Mouse (Mus musculus): ENCODE measurements around the gene Pld4. TPM values are rescaled to one million over a fixed set of nuclear protein-coding genes. Genes with fewer than 3 reads are reported as not detected.
A peak's percentile ranks its signal among the peaks of the same experiment; 100 is the strongest.

Gene Pld4
- polyA plus RNA-seq, 2 experiments: 13.3 to 14.7 TPM

DNA sequence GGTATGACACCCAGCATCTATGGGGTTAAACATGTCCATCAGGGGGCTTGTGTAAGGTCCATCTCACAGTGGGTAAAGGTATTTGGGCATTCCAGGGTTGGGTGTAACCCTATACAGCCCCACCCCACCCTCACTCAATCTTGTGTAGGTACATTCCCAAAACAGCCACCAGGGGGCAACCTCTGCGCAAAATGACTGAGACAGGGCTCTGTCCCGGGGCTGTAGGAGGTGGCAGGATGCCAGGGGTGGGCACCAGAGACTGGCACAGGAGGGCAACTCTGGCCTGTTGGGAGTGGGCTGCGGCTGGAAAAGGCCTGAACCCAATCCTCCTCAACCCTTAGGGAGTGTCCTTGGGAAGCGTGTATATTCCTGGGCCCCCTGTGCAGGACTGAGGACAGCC is 40.0 kb downstream of the Pld4 start:
- 7% methylated on average over 4 of the region's 4 CpGs for WGBS (ENCODE audit: insufficient replicate concordance)
- TF ChIP-seq EP300 (IDR thresholded peaks at IDR 0.05; ENCODE audit: low read depth): no peak
- TF ChIP-seq CTCF (IDR thresholded peaks at IDR 0.05; ENCODE audit: low read depth): peak; percentile 91
- no peak overlapping the region for H3K9ac ChIP-seq (replicated peaks)
- no peak overlapping the region for H3K4me3 ChIP-seq (ENCODE audit: insufficient read depth in 1 of 2, low read depth in 2 of 2, low read length in 2 of 2)
- no peaks in the 10 kb centered on the region for H3K36me3 ChIP-seq (replicated peaks; ENCODE audit: control insufficient read depth, insufficient read depth, low read depth)
- ATAC-seq (ENCODE audit: insufficient read depth) (peak; percentile 34), DNase-seq (ENCODE audit: low read depth in 3 of 3, low spot score in 3 of 3) (peak; percentile 18 to 41 (median 26))
- no peak overlapping the region for H3K27ac ChIP-seq
- H3K4me1 ChIP-seq (replicated peaks; ENCODE audit: control insufficient read depth in 2 of 2, insufficient read depth in 2 of 2, low read length in 1 of 2): no peaks in the 10 kb centered on the region
- H3K9me3 ChIP-seq (ENCODE audit: control insufficient read depth, low read length): no peaks in the 10 kb centered on the region
- H3K4me2 ChIP-seq (ENCODE audit: low read depth): no peak overlapping the region
- peaks cover 27% of the 10 kb centered on the region for H3K27me3 ChIP-seq (ENCODE audit: control insufficient read depth, insufficient read depth, low read length)

DNA sequence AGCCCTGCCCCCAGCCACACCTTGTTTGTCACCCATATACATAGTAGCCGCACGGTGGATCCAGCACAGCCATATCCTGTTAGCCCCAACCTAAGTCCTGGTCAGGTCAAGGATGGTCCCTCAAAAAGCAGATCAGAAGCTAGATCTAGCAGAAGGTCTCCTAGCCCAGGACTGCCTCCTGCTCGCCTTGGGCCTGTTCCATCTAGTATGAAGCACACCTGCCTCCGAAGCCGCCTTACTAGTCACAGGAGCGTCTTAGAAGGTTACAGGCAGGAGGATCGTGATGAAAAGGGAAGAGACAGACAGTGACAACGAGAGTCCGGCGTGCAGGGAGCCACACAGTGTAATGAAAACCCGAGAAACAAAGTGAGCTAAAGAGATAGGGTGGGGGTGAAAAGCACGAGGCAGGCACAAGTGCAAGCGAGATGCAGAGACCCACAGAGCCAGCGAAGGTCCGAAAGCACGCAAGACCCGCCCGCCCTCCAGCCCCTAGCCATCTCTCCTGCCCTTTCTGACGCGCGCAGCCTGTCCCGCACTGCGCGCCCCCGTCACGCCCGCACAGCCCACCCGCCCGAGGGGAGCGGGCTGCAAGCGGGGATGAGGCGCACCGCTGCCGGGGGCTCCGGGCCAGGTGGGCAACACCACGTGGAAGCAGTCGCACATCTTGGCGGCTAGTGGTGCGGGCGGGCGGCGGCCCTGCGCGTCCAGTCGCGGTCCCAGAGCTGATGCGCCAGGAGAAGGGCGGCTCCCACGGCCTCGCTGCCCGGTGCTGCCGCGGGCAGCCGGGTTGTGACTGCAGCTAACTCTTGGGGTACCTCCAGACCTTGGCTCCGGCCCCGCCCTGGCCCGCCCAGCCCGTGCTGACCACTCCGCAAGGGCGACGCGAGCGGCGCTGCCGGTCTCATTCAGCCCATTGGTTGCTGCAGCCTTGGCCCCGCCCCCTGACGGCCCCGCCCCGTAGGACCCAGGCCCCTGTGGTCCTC is 41.7 kb downstream of the Pld4 start, which contains the start of gene Ahnak2:
TSS of gene Ahnak2 (minus strand) at position 794 of the 983 bp plus-strand sequence.
- 3% methylated on average over 56 of the region's 69 CpGs for WGBS (ENCODE audit: insufficient replicate concordance)
- Histone ChIP-seq H3K27ac (no peak within 1 kb of the TSS), H3K27me3 (ENCODE audit: control insufficient read depth, insufficient read depth, low read length) (peaks cover 27% of the 10 kb centered on the region), H3K9ac (replicated peaks) (no peak within 1 kb of the TSS), H3K4me1 (replicated peaks; ENCODE audit: control insufficient read depth in 2 of 2, insufficient read depth in 2 of 2, low read length in 1 of 2) (no peaks in the 10 kb centered on the region), H3K4me2 (ENCODE audit: low read depth) (peak within 1 kb of the TSS; percentile 65), H3K4me3 (ENCODE audit: insufficient read depth in 1 of 2, low read depth in 2 of 2, low read length in 2 of 2) (peak within 1 kb of the TSS in 1 of 2 experiments; percentile 44; a peak in 2 of 4 replicates), H3K36me3 (replicated peaks; ENCODE audit: control insufficient read depth, insufficient read depth, low read depth) (no peaks in the 10 kb centered on the region), H3K9me3 (ENCODE audit: control insufficient read depth, low read length) (no peaks in the 10 kb centered on the region)
- TF ChIP-seq CTCF (IDR thresholded peaks at IDR 0.05; ENCODE audit: low read depth) (no peak), EP300 (IDR thresholded peaks at IDR 0.05; ENCODE audit: low read depth) (no peak)
- no peak for DNase-seq (ENCODE audit: low read depth in 3 of 3, low spot score in 3 of 3)
- no peak for ATAC-seq (ENCODE audit: insufficient read depth)

DNA sequence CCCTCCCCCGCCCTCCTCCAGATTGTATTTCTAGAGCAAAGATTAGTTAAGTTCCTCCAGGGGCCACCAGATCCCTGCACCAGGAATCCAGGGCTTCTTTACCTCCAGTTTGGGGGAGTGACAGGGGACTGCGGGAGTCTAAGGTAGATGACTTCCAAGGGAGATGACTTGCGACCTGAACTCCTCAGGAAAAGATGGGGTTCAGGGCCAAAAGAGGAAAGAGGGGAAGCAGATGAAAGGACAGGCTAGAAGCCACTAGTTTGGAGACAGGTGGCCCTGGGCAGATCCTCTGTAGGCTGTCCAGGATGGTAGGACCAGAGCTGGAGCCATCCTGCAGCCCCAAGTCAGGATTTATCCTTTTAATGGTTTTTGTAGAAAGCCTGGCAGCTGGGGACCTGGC is 42.5 kb downstream of the Pld4 start:
- ATAC-seq (ENCODE audit: insufficient read depth) (no peak), DNase-seq (ENCODE audit: low read depth in 3 of 3, low spot score in 3 of 3) (no peak)
- Histone ChIP-seq H3K4me1 (replicated peaks; ENCODE audit: control insufficient read depth in 2 of 2, insufficient read depth in 2 of 2, low read length in 1 of 2) (no peaks in the 10 kb centered on the region), H3K27me3 (ENCODE audit: control insufficient read depth, insufficient read depth, low read length) (peaks cover 27% of the 10 kb centered on the region), H3K4me2 (ENCODE audit: low read depth) (no peak overlapping the region), H3K9me3 (ENCODE audit: control insufficient read depth, low read length) (no peaks in the 10 kb centered on the region), H3K27ac (no peak overlapping the region), H3K9ac (replicated peaks) (no peak overlapping the region), H3K4me3 (ENCODE audit: insufficient read depth in 1 of 2, low read depth in 2 of 2, low read length in 2 of 2) (no peak overlapping the region), H3K36me3 (replicated peaks; ENCODE audit: control insufficient read depth, insufficient read depth, low read depth) (no peaks in the 10 kb centered on the region)
- WGBS (ENCODE audit: insufficient replicate concordance): 25% methylated on average over 3 of the region's 3 CpGs
- no peak for TF ChIP-seq EP300 (IDR thresholded peaks at IDR 0.05; ENCODE audit: low read depth)
- no peak for TF ChIP-seq CTCF (IDR thresholded peaks at IDR 0.05; ENCODE audit: low read depth)

DNA sequence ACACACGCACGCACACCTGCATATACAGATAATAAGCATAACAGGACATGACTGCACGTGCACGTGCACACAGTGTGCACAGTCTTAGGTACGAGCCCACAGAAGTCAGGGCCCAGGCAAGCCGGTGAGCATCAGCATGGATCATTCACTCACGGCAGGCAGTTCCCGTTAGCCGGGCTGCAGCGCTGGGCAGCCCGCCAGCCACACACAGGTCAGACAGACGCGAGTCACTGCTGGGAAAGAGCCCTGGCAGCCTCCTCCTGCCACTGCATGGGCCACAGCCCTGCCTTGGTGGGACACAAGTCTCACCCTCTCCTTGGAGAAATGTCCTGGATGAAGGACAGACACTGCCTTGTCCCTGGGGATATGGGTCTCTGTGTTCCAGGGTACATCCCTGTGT is 43.6 kb downstream of the Pld4 start:
- ATAC-seq (ENCODE audit: insufficient read depth) (no peak), DNase-seq (ENCODE audit: low read depth in 3 of 3, low spot score in 3 of 3) (no peak)
- H3K9me3 ChIP-seq (ENCODE audit: control insufficient read depth, low read length): no peaks in the 10 kb centered on the region
- H3K4me2 ChIP-seq (ENCODE audit: low read depth): no peak overlapping the region
- H3K27me3 ChIP-seq (ENCODE audit: control insufficient read depth, insufficient read depth, low read length): peaks cover 29% of the 10 kb centered on the region
- no peak for TF ChIP-seq EP300 (IDR thresholded peaks at IDR 0.05; ENCODE audit: low read depth)
- TF ChIP-seq CTCF (IDR thresholded peaks at IDR 0.05; ENCODE audit: low read depth): no peak
- H3K4me1 ChIP-seq (replicated peaks; ENCODE audit: control insufficient read depth in 2 of 2, insufficient read depth in 2 of 2, low read length in 1 of 2): no peaks in the 10 kb centered on the region
- H3K9ac ChIP-seq (replicated peaks): no peak overlapping the region
- H3K36me3 ChIP-seq (replicated peaks; ENCODE audit: control insufficient read depth, insufficient read depth, low read depth): no peaks in the 10 kb centered on the region
- H3K4me3 ChIP-seq (ENCODE audit: insufficient read depth in 1 of 2, low read depth in 2 of 2, low read length in 2 of 2): no peak overlapping the region
- 38% methylated on average over 13 of the region's 13 CpGs for WGBS (ENCODE audit: insufficient replicate concordance)
- no peak overlapping the region for H3K27ac ChIP-seq

DNA sequence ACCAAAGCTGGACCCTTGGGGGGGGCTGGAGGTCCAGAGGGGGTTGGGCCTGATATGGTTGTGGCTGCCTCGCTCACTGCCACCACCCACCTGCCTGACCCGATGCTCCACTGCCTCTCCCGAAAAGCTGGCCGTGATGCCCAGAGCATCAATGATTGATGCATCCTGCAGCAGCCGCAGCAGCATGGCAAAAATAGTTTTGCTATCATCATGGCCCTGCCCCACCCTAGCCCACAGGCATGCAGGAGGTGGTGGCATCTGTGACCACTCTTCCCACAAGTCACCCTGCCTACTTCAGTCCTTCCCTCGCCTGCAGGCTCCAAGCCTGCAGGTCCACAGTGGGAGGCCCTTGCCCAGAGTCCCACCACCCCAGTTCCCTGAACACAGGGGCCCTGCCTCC is 45.6 kb downstream of the Pld4 start:
- TF ChIP-seq EP300 (IDR thresholded peaks at IDR 0.05; ENCODE audit: low read depth): no peak
- no peak for TF ChIP-seq CTCF (IDR thresholded peaks at IDR 0.05; ENCODE audit: low read depth)
- DNase-seq (ENCODE audit: low read depth in 3 of 3, low spot score in 3 of 3): no peak
- Histone ChIP-seq H3K27ac (no peak overlapping the region), H3K9ac (replicated peaks) (no peak overlapping the region), H3K4me1 (replicated peaks; ENCODE audit: control insufficient read depth in 2 of 2, insufficient read depth in 2 of 2, low read length in 1 of 2) (no peaks in the 10 kb centered on the region), H3K4me3 (ENCODE audit: insufficient read depth in 1 of 2, low read depth in 2 of 2, low read length in 2 of 2) (no peak overlapping the region), H3K27me3 (ENCODE audit: control insufficient read depth, insufficient read depth, low read length) (peaks cover 32% of the 10 kb centered on the region), H3K36me3 (replicated peaks; ENCODE audit: control insufficient read depth, insufficient read depth, low read depth) (no peaks in the 10 kb centered on the region), H3K9me3 (ENCODE audit: control insufficient read depth, low read length) (no peaks in the 10 kb centered on the region), H3K4me2 (ENCODE audit: low read depth) (no peak overlapping the region)
- WGBS (ENCODE audit: insufficient replicate concordance): 47% methylated on average over 6 of the region's 6 CpGs
- no peak for ATAC-seq (ENCODE audit: insufficient read depth)
